Mouse (Mus musculus) yolk sac, embryonic 10.5 days (tissue): ENCODE results near the gene Ago1.

ENCODE experiments used
- DNase-seq: peaks from one replicate; pipeline ENCODE4 v3.0.0-alpha.2; 2017; ENCODE audit warnings: low spot score

Ago1 gene

DNA sequence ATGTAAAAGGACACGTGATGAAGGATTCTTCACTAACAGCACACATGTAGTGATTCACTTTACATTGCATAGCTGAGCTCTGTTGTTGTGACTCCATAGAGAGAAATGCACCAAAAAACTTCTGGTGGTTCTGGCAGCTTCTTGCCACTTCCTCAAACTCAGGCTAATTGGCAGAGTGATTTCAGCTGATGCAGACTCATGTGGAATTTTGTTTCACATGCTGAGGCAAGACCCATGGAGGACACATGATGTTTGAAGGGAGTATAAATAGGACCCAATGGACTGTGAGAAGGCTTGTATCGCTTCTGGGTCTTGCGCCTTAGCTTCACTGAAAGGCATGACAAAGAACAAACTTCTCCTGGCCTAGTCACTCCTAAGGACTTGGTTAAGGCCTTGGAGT lies 55.9 kb downstream of the Ago1 start:
- DNase-seq = no peak
